Mouse (Mus musculus) liver, embryonic 16.5 days (tissue): ENCODE measurements around the gene Stxbp6. TPM values are rescaled to one million over a fixed set of nuclear protein-coding genes. Genes with fewer than 3 reads are reported as not detected.
A peak's percentile ranks its signal among the peaks of the same experiment; 100 is the strongest.

Experiments
- ATAC-seq: fragments of 200-750 bp; cut with Nextera tagmentation; 2 replicates; pipeline ENCODE4 v1.8.0; 2017; ENCODE audit warnings: low read depth, mild to moderate bottlenecking, moderate number of reproducible peaks, moderate library complexity
- H3K27ac ChIP-seq: fragments of 300-500 bp; sonication (generic); 2 replicates; pipeline ENCODE4 v1.5.1; 2014; ENCODE audit warnings: mild to moderate bottlenecking, low read length
- H3K27me3 ChIP-seq: fragments of 300-500 bp; sonication (generic); 2 replicates; pipeline ENCODE4 v1.6.1; 2014; ENCODE audit warnings: low read depth, low read length, mixed read lengths; ENCODE audit not compliant: control insufficient read depth, insufficient read depth
- H3K36me3 ChIP-seq: fragments of 300-500 bp; sonication (generic); 2 replicates; pipeline ENCODE4 v1.6.1; 2014; ENCODE audit warnings: mild to moderate bottlenecking; ENCODE audit not compliant: control insufficient read depth, insufficient read depth
- H3K4me1 ChIP-seq: fragments of 300-500 bp; sonication (generic); 2 replicates; pipeline ENCODE4 v1.6.1; 2014; ENCODE audit warnings: low read depth, low read length, mixed read lengths; ENCODE audit not compliant: control insufficient read depth
- H3K4me2 ChIP-seq: fragments of 300-500 bp; sonication (generic); 2 replicates; pipeline ENCODE4 v1.6.1; 2014; ENCODE audit warnings: low read depth, low read length, mixed read lengths
- H3K4me3 ChIP-seq: fragments of 300-500 bp; sonication (generic); 2 replicates; pipeline ENCODE4 v1.5.1; 2014; ENCODE audit warnings: low read depth, mild to moderate bottlenecking, low read length
- H3K9ac ChIP-seq: fragments of 300-500 bp; sonication (generic); 2 replicates; pipeline ENCODE4 v1.6.1; 2014; ENCODE audit warnings: low read depth, low read length
- H3K9me3 ChIP-seq: fragments of 300-500 bp; sonication (generic); replicated peaks from 2 replicates; pipeline ENCODE4 v1.6.1; 2016; ENCODE audit warnings: low read length; ENCODE audit not compliant: control insufficient read depth
- WGBS: fragments of 180-500 bp; shearing (Covaris S2); extraction: QIAGEN DNeasy Blood & Tissue Kit; methylation state at CpG from one replicate; pipeline ENCODE4 v1.1.7; 2014; ENCODE audit not compliant: insufficient replicate concordance; 5-methylcytosine and 5-hydroxymethylcytosine counted together
- polyA plus RNA-seq: library from polyadenylated mRNA; unstranded; fragments of >200 nt; fragmentation: Nextera tagmentation; extraction: Ambion mirVana; gene quantifications from 2 replicates; pipeline ENCODE4 v1.2.1, GENCODE M21; 2015

The Stxbp6 gene
- polyA plus RNA-seq, 1 experiment from 2014 or later: 5.8 TPM

GRCm38 (mm10) chr12:44996274-44996673, 78.2 kb downstream of the Stxbp6 start:
- Histone ChIP-seq H3K9me3 (no peaks in the 10 kb centered on the region), H3K9ac (no peak overlapping the region), H3K27ac (no peak overlapping the region), H3K27me3 (no peaks in the 10 kb centered on the region), H3K36me3 (no peaks in the 10 kb centered on the region), H3K4me2 (no peak overlapping the region), H3K4me3 (no peak overlapping the region), H3K4me1 (no peaks in the 10 kb centered on the region; the same call in 1 of the 2 replicates)
- ATAC-seq: peak; percentile 71
- WGBS: 39% methylated on average over 2 of the region's 2 CpGs

- Histone ChIP-seq H3K9me3 (no peaks in the 10 kb centered on the region), H3K4me3 (no peak overlapping the region), H3K9ac (no peak overlapping the region), H3K27me3 (no peaks in the 10 kb centered on the region), H3K36me3 (no peaks in the 10 kb centered on the region), H3K4me1 (no peaks in the 10 kb centered on the region; the same call in 1 of the 2 replicates), H3K4me2 (no peak overlapping the region), H3K27ac (no peak overlapping the region)
- 66% methylated on average over 3 of the region's 3 CpGs for WGBS
- 0 out of 2 replicates have a peak, but pooled peaks have one; percentile 32 for ATAC-seq
Measured at GRCm38 (mm10) chr12:44993391-44993790, 81.1 kb downstream of the Stxbp6 start.

GRCm38 (mm10) chr12:44992847-44993246, 81.7 kb downstream of the Stxbp6 start:
- H3K4me1 ChIP-seq: no peaks in the 10 kb centered on the region; the same call in 1 of the 2 replicates
- H3K27ac ChIP-seq: no peak overlapping the region
- H3K9me3 ChIP-seq: no peaks in the 10 kb centered on the region
- ATAC-seq: no peak
- no peaks in the 10 kb centered on the region for H3K36me3 ChIP-seq
- H3K4me2 ChIP-seq: no peak overlapping the region
- no peak overlapping the region for H3K9ac ChIP-seq
- no peak overlapping the region for H3K4me3 ChIP-seq
- WGBS: 70% methylated on average over 4 of the region's 4 CpGs
- no peaks in the 10 kb centered on the region for H3K27me3 ChIP-seq

GRCm38 (mm10) chr12:44990379-44990778, 84.1 kb downstream of the Stxbp6 start:
- Histone ChIP-seq H3K4me2 (no peak overlapping the region), H3K36me3 (no peaks in the 10 kb centered on the region), H3K4me1 (no peaks in the 10 kb centered on the region), H3K9ac (no peak overlapping the region), H3K27me3 (no peaks in the 10 kb centered on the region), H3K9me3 (no peaks in the 10 kb centered on the region), H3K27ac (no peak overlapping the region), H3K4me3 (no peak overlapping the region)
- no peak for ATAC-seq
- WGBS: 75% methylated on average over 9 of the region's 9 CpGs

- ATAC-seq: no peak
- Histone ChIP-seq H3K9me3 (no peaks in the 10 kb centered on the region), H3K4me1 (no peaks in the 10 kb centered on the region), H3K27ac (no peak overlapping the region), H3K4me3 (no peak overlapping the region), H3K36me3 (no peaks in the 10 kb centered on the region), H3K4me2 (no peak overlapping the region), H3K9ac (no peak overlapping the region), H3K27me3 (no peaks in the 10 kb centered on the region)
- 49% methylated on average over 4 of the region's 4 CpGs for WGBS
Measured at GRCm38 (mm10) chr12:44989011-44989410, 85.5 kb downstream of the Stxbp6 start.

- ATAC-seq: 0 out of 2 replicates have a peak, but pooled peaks have one; percentile 39
- Histone ChIP-seq H3K36me3 (no peaks in the 10 kb centered on the region), H3K9ac (no peak overlapping the region), H3K27me3 (no peaks in the 10 kb centered on the region), H3K4me2 (no peak overlapping the region), H3K27ac (no peak overlapping the region), H3K9me3 (no peaks in the 10 kb centered on the region), H3K4me1 (no peaks in the 10 kb centered on the region), H3K4me3 (no peak overlapping the region)
- WGBS: 31% methylated on average over 1 of the region's 1 CpGs
Measured at GRCm38 (mm10) chr12:44987762-44988161, 86.7 kb downstream of the Stxbp6 start.

GRCm38 (mm10) chr12:44979316-44979848, 95.1 kb downstream of the Stxbp6 start:
- Histone ChIP-seq H3K4me2 (no peak overlapping the region), H3K27ac (no peak overlapping the region), H3K36me3 (no peaks in the 10 kb centered on the region), H3K4me1 (no peaks in the 10 kb centered on the region), H3K4me3 (no peak overlapping the region), H3K9me3 (no peaks in the 10 kb centered on the region), H3K9ac (no peak overlapping the region), H3K27me3 (no peaks in the 10 kb centered on the region)
- no peak for ATAC-seq
- WGBS: 61% methylated on average over 5 of the region's 5 CpGs

GRCm38 (mm10) chr12:44975266-44975665, 99.2 kb downstream of the Stxbp6 start:
- Histone ChIP-seq H3K9me3 (no peaks in the 10 kb centered on the region), H3K36me3 (no peaks in the 10 kb centered on the region), H3K27ac (no peak overlapping the region), H3K4me2 (no peak overlapping the region), H3K4me3 (no peak overlapping the region), H3K9ac (no peak overlapping the region), H3K27me3 (no peaks in the 10 kb centered on the region), H3K4me1 (no peaks in the 10 kb centered on the region)
- 57% methylated on average over 3 of the region's 3 CpGs for WGBS
- no peak for ATAC-seq

- Histone ChIP-seq H3K4me1 (no peaks in the 10 kb centered on the region), H3K4me2 (no peak overlapping the region), H3K27me3 (no peaks in the 10 kb centered on the region), H3K4me3 (no peak overlapping the region), H3K9ac (no peak overlapping the region), H3K36me3 (no peaks in the 10 kb centered on the region), H3K9me3 (no peaks in the 10 kb centered on the region), H3K27ac (no peak overlapping the region)
- ATAC-seq: no peak
- WGBS: 66% methylated on average over 2 of the region's 2 CpGs
Measured at GRCm38 (mm10) chr12:44971477-44971876, 103.0 kb downstream of the Stxbp6 start.
